Mouse (Mus musculus) 3T3-L1 (cell line): ENCODE data around the gene Ptbp1.

Source experiments
- DNase-seq: peaks from one replicate; pipeline ENCODE4 v3.0.0-alpha.2; 2015; ENCODE audit warnings: low read depth, low spot score

Gene Ptbp1

GRCm38 (mm10) chr10:79858416-79859074 lies 4.3 kb downstream of the Ptbp1 start:
- DNase-seq = peak; percentile 72

- peak; percentile 32 for DNase-seq
Measured at GRCm38 (mm10) chr10:79859116-79859515, 4.9 kb downstream of the Ptbp1 start.

- no peak for DNase-seq
Measured at GRCm38 (mm10) chr10:79860079-79860911, 6.1 kb downstream of the Ptbp1 start.

GRCm38 (mm10) chr10:79861230-79862048 lies 7.2 kb downstream of the Ptbp1 start:
- no peak for DNase-seq

GRCm38 (mm10) chr10:79862049-79862788 lies 8.0 kb downstream of the Ptbp1 start:
- DNase-seq = no peak

- DNase-seq = no peak
Measured at GRCm38 (mm10) chr10:79862925-79863324, 8.7 kb downstream of the Ptbp1 start.

GRCm38 (mm10) chr10:79864351-79865188 lies 10.3 kb downstream of the Ptbp1 start:
- peak; percentile 76 for DNase-seq

GRCm38 (mm10) chr10:79865189-79865601 lies 11.0 kb downstream of the Ptbp1 start:
- peak; percentile 20 for DNase-seq

- peak; percentile 26 for DNase-seq
Measured at GRCm38 (mm10) chr10:79865801-79866295, 11.6 kb downstream of the Ptbp1 start.

GRCm38 (mm10) chr10:79866601-79867000 lies 12.4 kb downstream of the Ptbp1 start:
- no peak for DNase-seq

GRCm38 (mm10) chr10:79871845-79872244 lies 17.6 kb downstream of the Ptbp1 start:
- no peak for DNase-seq

GRCm38 (mm10) chr10:79872862-79873261 lies 18.6 kb downstream of the Ptbp1 start:
- no peak for DNase-seq

- no peak for DNase-seq
Measured at GRCm38 (mm10) chr10:79873313-79873712, 19.1 kb downstream of the Ptbp1 start.

- no peak for DNase-seq
Measured at GRCm38 (mm10) chr10:79873715-79874289, 19.6 kb downstream of the Ptbp1 start.

- no peak for DNase-seq
Measured at GRCm38 (mm10) chr10:79874290-79874862, 20.1 kb downstream of the Ptbp1 start, which contains the start of the genes Prtn3 and Plppr3. Prtn3 (plus strand) TSS chr10:79874476. Plppr3 (minus strand) TSS chr10:79874634.

- DNase-seq = no peak
Measured at GRCm38 (mm10) chr10:79877174-79877573, 22.9 kb downstream of the Ptbp1 start.

GRCm38 (mm10) chr10:79877757-79878156 lies 23.5 kb downstream of the Ptbp1 start:
- DNase-seq = no peak

GRCm38 (mm10) chr10:79879527-79879926 lies 25.3 kb downstream of the Ptbp1 start:
- no peak for DNase-seq

GRCm38 (mm10) chr10:79880721-79881120 lies 26.5 kb downstream of the Ptbp1 start:
- DNase-seq = no peak
